Mouse (Mus musculus) urinary bladder, postnatal 25 days (tissue): ENCODE measurements at regions not wholly inside any gene's neighbourhood (a gene's known extent, or its start where the extent isn't known, plus 50 kb on each side); places are given as distances from the start of the nearest gene placed in this dataset.

Experiments used
- DNase-seq: peaks from one replicate; pipeline ENCODE4 v3.0.0; 2022; ENCODE audit warnings: low spot score

GRCm38 (mm10) chr1:71948686-71949085, 263.4 kb downstream of the Mreg start:
- DNase-seq = no peak

GRCm38 (mm10) chr1:71947506-71947905, 264.6 kb downstream of the Mreg start:
- DNase-seq = no peak

DNA sequence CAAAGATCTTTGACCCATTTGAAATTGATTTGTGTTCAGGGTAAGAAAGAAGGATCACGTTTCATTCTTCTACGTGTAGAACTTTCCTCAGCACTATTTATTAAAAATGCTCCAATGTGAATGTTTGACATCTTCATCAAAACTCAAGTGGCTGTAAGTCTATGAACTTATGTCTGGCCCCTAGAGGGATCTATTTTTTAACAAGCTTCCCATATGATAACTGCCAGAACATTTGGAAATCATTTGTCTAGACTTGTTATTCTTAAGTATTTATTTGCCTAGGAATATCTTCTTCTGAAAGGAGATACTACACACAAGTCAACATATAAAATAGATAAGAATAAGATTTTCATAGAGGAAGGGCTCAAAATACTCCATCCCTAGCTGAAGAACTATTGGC, 265.2 kb downstream of the Mreg start:
- DNase-seq = no peak

DNA sequence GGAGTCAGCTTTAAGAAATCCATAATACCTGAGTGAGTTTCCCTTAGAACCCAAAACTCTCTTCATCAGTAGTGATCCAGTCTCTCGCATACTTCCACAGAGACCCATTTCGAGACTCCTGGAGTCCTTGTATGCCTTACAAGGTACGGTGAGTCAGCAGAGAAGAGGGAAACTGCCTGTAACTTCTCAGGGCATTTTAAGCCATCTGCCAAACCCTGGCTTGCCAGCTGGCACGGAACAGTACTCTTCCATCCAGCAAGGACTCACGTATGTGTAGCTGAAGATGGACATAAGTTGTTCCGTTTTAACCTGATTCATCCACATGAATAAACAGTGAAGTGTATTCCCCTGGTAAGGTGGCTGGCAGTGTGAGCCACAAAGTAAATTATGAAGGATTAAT, 267.0 kb downstream of the Mreg start:
- DNase-seq = peak; percentile 16

DNA sequence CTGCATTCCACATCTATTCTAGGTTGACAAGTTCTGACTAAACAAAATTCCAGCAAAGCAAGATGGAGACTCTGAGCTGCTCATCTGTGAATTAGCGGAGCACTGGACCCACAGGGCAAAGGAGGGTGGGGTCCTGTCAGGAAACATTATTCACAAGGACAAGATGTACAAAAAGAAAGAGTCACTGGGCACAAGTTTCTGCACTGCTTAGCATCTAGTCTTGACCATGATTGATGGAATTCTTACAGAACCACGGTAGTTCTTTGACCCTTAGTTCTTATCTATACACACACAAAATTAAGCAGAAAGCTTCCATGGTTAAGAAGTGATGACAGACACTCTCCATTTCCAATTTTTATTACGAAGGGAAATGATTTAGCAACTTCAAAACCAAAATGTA, 267.6 kb downstream of the Mreg start:
- DNase-seq = no peak

- DNase-seq = no peak
Observed at GRCm38 (mm10) chr1:71942145-71942544, 270.0 kb downstream of the Mreg start.

GRCm38 (mm10) chr1:71941688-71942087, 270.4 kb downstream of the Mreg start:
- DNase-seq = no peak

- DNase-seq = no peak
Observed at GRCm38 (mm10) chr1:71940900-71941299, 271.2 kb downstream of the Mreg start.

DNA sequence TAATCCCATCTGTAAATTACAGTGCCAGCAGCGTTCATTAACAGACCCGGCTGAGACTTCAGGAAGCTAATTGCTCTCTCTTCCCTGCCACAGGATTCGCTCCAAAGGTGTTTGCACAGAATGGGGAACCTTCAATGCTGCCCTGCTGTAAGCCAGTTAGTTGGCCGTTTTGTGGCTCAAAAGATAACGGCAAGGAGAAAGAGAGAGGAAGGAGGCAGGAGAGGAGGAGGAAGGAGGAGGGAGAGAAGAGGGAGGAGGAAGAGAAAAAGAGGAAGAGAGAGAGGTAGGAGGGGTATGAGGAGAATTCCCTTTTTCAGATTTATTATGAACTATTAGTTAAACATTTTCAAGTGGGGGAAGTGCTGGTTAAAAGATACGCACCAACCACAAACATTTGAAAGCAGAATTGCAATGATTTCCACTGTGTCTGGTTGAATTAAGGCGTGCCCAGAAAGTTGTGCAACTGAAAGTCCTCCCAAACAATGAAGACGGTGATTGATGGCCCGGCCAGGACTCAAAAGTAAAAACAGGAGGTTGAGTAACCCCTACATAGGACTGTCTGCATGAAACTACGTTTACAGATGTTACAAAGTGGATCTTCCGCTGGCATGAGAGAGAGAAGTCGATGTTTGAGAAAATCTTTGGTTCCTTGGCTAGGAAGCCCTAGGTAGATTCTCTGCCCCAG, 273.6 kb downstream of the Mreg start:
- DNase-seq = no peak

DNA sequence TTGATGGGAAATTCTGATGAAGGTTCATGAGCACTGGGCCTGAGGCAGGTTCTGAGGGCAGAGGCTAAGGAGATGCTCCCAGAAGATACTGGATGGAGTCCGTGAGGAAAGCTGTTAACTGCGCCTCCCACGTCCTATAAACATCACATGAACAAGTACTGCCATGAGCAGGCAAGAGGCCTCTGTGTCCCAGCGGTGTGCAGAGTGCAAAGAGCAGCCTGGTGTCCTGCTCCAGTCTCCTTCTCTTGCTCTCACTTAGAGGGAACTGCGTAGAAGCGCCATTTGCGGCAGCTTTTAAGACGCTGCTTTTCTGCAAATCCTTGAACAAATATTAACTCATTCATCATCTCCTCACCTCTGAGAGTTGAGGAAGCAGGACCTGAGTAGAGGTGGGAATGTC, 274.2 kb downstream of the Mreg start:
- no peak for DNase-seq

GRCm38 (mm10) chr1:71937168-71937567, 274.9 kb downstream of the Mreg start:
- DNase-seq = no peak

DNA sequence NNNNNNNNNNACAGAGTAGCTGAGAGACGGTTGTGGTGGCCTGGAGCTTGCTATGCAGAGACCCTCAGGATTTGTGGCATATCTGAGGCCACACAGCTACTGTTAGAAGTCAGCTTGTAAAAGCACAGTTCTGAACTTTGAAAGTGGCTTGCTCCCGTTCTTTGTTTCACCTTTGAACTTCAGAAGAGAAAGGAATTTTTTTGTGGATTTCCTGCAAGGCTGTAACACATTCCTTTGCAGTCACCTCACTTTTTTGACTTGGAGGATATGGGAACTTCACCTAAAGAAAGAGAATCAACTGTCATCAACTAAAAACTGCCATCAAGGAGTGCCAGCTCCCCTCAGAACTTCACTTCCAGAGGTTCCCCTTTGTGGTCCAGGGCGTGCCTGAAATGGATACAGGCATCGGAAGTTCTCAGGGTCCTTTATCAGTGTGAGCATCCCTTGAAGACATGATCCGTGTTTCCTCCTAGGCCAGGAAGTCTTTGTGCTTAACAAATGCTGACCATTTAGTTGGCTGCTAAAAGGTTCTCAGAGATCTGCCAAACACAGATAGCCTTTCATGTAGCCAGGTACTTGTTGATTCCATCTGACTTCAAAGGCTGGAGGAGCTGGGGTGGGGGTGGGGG, 275.5 kb downstream of the Mreg start:
- no peak for DNase-seq

- no peak for DNase-seq
Observed at GRCm38 (mm10) chr1:71925501-71925900, 272.5 kb upstream of the Fn1 start.

- no peak for DNase-seq
Observed at GRCm38 (mm10) chr1:71924884-71925283, 271.9 kb upstream of the Fn1 start.

- no peak for DNase-seq
Observed at GRCm38 (mm10) chr1:71923731-71924130, 270.7 kb upstream of the Fn1 start.

GRCm38 (mm10) chr1:71921456-71921855, 268.5 kb upstream of the Fn1 start:
- DNase-seq = no peak

DNA sequence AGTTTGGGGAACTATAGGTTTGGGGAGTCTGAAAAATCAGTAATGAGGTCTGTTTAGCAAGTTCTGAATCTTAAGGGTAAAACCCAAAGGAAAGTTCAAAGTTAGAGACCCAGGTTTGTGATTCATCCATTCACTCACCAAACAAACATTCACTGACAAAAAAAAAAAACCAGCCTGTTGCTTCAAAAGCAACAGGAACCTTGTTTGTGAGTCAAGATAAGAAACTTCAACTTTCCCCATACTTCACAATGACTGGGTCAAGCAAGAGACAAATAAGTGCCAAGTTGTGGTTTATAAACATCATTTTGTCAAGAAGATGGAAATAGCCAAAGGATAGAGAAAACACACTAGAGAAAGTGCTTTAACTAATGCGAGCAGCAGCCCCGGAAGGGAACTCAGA, 266.9 kb upstream of the Fn1 start:
- no peak for DNase-seq

- no peak for DNase-seq
Observed at GRCm38 (mm10) chr1:71917021-71917420, 264.0 kb upstream of the Fn1 start.

- no peak for DNase-seq
Observed at GRCm38 (mm10) chr1:71914439-71914838, 261.4 kb upstream of the Fn1 start.

DNA sequence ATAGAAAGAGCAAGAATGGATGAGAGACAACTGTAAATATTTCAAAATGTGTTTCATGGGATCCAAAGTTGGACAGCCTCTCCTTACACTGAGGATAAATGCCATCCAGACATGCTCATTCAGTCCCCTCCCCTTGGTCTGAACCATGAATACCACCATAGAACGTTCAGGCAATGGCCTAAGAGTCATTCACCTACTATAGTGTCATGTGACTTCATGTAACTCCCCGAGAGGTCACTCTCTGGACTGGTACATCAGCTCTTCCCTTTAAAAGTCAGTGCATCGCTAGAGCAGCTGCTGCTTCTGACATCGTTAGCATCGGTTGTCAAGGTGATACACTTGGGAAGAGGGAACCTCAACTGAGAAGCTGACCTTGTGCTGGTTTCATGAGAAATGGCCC, 260.2 kb upstream of the Fn1 start:
- no peak for DNase-seq

DNA sequence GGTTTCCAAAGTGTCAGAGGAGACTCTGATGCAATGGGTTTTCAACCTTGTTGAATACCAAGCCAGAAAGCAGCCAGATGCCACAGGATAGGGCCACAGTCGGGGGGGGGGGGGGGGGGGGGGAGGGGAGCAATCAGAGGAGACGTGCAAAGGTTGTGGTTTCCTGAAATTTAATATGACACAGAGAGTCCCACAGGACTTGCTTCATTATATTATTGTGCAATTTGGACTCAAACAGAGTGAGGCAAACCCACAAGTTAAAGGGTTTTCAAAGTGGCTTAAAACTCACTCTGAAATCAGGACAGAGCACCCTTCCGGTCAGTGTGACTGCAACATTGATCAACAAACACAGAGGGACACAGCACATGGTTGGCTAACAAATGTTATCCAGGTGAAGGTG, 259.4 kb upstream of the Fn1 start:
- DNase-seq = no peak

DNA sequence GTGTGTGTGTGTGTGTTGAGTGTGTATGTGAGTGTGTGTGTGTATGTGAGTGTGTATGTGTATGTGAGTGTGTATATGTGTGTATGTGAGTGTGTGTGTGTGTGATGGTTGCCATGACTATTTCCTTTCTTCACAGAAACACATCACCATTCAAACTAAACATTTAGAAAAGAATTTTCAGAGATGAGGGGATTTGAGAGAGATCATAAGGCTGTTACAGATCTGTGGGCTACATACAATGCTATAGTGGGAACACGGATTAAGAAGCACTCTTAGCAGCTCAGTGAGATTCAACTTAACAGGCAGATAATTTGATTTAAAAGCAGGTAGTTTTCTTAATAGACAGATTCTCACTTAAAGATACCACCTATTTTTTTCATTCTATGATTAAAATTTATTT, 257.1 kb upstream of the Fn1 start:
- DNase-seq = no peak

DNA sequence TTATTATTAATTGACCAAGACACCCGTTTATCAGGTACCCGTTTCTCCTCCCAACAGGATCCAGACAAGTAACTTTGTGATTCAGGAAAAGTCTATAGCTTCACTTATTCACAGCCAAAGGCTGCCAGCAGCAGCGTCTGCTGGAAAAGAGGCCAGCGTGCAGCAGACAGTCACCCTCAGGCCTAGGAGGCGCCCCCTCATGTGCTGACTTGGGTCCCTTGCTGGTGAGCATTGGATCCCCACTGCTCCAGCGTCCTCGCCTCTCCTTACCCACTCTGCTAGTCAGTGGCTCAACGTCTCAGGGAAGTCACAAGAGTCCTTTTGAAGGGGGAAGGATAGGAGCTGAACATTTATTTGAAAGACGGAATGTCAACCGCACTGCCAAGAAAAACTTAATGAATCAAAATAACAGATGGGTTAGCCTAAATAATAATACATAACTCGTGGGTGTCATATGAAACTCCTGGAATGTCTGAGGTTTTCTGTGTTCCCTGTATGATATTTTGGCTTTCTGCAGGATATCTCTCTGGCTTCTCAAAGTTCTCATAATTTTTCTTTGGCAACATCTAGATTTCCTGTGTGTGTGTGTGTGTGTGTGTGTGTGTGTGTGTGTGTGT, 256.6 kb upstream of the Fn1 start:
- DNase-seq = no peak
